Mouse (Mus musculus) lung, embryonic 14.5 days (tissue): Measurements from ENCODE around the gene Dcaf8. TPM values are rescaled to one million over a fixed set of nuclear protein-coding genes. Genes with fewer than 3 reads are reported as not detected.

Experiments used
- ATAC-seq: fragments of 200-750 bp; cut with Nextera tagmentation; 2 replicates; pipeline ENCODE4 v1.8.0; 2017; ENCODE audit warnings: mild to moderate bottlenecking, moderate TSS enrichment, moderate library complexity; ENCODE audit not compliant: insufficient read depth
- DNase-seq: peaks from one replicate; pipeline ENCODE4 v3.0.0-alpha.2; 2015
- H3K27ac ChIP-seq: fragments of 300-500 bp; sonication (generic); 2 replicates; pipeline ENCODE4 v1.5.1; 2014; ENCODE audit warnings: low read depth, mild to moderate bottlenecking, moderate library complexity
- H3K27me3 ChIP-seq: fragments of 300-500 bp; sonication (generic); 2 replicates; pipeline ENCODE4 v1.6.1; 2014; ENCODE audit warnings: low read length, control low read depth; ENCODE audit not compliant: insufficient read depth
- H3K36me3 ChIP-seq: fragments of 300-500 bp; sonication (generic); 2 replicates; pipeline ENCODE4 v1.6.1; 2014; ENCODE audit warnings: control low read depth; ENCODE audit not compliant: insufficient read depth
- H3K4me1 ChIP-seq: fragments of 300-500 bp; sonication (generic); 2 replicates; pipeline ENCODE4 v1.6.1; 2014; ENCODE audit warnings: antibody characterized with exemption, control low read depth; ENCODE audit not compliant: insufficient read depth
- H3K4me2 ChIP-seq: fragments of 300-500 bp; sonication (generic); 2 replicates; pipeline ENCODE4 v1.6.1; 2014; ENCODE audit warnings: mild to moderate bottlenecking
- H3K4me3 ChIP-seq: fragments of 300-500 bp; sonication (generic); 2 replicates; pipeline ENCODE4 v1.5.1; 2014; ENCODE audit warnings: low read depth, low read length
- H3K9ac ChIP-seq: fragments of 300-500 bp; sonication (generic); 2 replicates; pipeline ENCODE4 v1.6.1; 2014
- H3K9me3 ChIP-seq: fragments of 300-500 bp; sonication (generic); 2 replicates; pipeline ENCODE4 v1.6.1; 2016; ENCODE audit warnings: low read depth, low read length, control low read depth
- CTCF ChIP-seq: IDR thresholded peaks from 2 replicates; pipeline ENCODE4 v1.5.1; 2016; ENCODE audit warnings: antibody characterized with exemption, low read depth
- WGBS: fragments of 180-500 bp; shearing (Covaris S2); extraction: QIAGEN DNeasy Blood & Tissue Kit; methylation state at CpG from one replicate; pipeline ENCODE4 v1.1.7; 2014; 5-methylcytosine and 5-hydroxymethylcytosine counted together
- polyA plus RNA-seq: library from polyadenylated mRNA; unstranded; fragments of >200 nt; fragmentation: Nextera tagmentation; extraction: Ambion mirVana; gene quantifications from 2 replicates; pipeline ENCODE4 v1.2.1, GENCODE M21; 2014

The Dcaf8 gene
- polyA plus RNA-seq, 1 experiment from 2014 or later = 111 TPM

DNA sequence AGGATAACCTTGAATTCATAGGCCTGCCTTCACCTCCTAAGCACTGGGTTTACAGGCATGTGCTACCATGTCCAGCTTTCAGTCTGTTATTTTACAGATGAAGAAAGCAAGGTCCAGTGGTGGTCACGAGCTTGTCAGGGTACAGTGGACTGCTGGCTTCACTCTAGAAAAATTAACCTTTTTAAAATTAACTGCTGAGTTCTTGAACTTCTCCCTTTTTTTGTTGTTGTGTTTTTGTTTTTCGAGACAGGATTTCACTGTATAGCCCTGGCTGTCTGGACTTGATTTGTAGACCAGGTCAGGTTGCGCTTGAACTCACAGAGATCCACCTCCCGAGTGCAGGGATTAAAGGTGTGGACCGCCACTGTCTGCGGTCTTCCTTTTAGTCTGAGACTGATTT is 15.1 kb downstream of the Dcaf8 start:
- no peaks in the 10 kb centered on the region for H3K27me3 ChIP-seq
- H3K36me3 ChIP-seq = peaks cover 46% of the 10 kb centered on the region
- no peaks in the 10 kb centered on the region for H3K4me1 ChIP-seq
- no peak overlapping the region for H3K27ac ChIP-seq
- H3K9me3 ChIP-seq = no peaks in the 10 kb centered on the region
- ATAC-seq (no peak), DNase-seq (no peak)
- WGBS = 84% methylated on average over 6 of the region's 6 CpGs
- no peak overlapping the region for H3K4me2 ChIP-seq
- H3K9ac ChIP-seq = no peak overlapping the region
- TF ChIP-seq CTCF = no peak
- no peak overlapping the region for H3K4me3 ChIP-seq

DNA sequence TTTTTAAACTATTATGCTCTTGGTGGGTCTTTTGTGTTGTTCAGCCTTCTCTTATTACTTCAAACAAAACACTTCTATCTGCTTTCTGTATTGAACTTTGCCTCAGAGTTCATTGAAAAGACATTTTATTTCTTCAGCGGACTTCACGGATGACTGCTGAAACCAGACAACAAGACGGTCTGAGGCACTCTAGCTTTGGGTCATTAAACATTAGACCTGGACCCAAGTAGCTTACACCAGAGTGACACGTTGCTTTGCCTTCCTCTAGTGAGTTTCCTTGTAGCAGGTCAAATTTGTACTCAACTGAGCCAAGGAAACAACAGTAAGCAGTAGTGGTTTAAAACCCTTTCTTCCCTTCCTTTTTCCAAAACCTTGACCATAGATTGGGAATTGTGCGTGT is 20.0 kb downstream of the Dcaf8 start:
- Histone ChIP-seq H3K4me2 (no peak overlapping the region), H3K9ac (no peak overlapping the region), H3K27me3 (no peaks in the 10 kb centered on the region), H3K4me1 (no peaks in the 10 kb centered on the region), H3K36me3 (peaks cover 83% of the 10 kb centered on the region), H3K4me3 (no peak overlapping the region), H3K9me3 (no peaks in the 10 kb centered on the region), H3K27ac (no peak overlapping the region)
- no peak for DNase-seq
- 84% methylated on average over 5 of the region's 5 CpGs for WGBS
- no peak for TF ChIP-seq CTCF
- no peak for ATAC-seq

DNA sequence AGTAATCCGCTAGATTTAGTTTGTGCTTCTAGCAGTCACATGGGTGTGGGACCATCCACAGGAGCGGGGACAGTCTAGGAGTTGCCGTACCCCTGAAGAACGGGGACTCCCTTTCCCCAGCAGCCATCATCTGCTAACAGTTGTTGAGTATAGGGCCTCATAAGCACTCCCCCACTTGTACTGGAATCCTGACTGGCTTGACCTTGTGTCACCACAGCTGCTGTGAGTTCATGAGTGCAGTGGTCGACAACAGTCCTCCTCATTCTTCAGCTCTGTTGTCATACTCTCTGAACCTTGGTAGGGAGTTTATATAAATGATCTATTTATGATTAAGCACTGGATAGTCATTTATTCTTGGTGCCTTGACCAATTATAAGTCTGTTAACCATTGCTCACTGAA is 21.9 kb downstream of the Dcaf8 start:
- H3K9ac ChIP-seq = no peak overlapping the region
- H3K27me3 ChIP-seq = no peaks in the 10 kb centered on the region
- peaks cover 90% of the 10 kb centered on the region for H3K36me3 ChIP-seq
- H3K4me2 ChIP-seq = no peak overlapping the region
- no peak overlapping the region for H3K27ac ChIP-seq
- 95% methylated on average over 5 of the region's 5 CpGs for WGBS
- H3K9me3 ChIP-seq = no peaks in the 10 kb centered on the region
- no peak overlapping the region for H3K4me3 ChIP-seq
- TF ChIP-seq CTCF = no peak
- no peak for ATAC-seq
- no peak for DNase-seq
- no peaks in the 10 kb centered on the region for H3K4me1 ChIP-seq

DNA sequence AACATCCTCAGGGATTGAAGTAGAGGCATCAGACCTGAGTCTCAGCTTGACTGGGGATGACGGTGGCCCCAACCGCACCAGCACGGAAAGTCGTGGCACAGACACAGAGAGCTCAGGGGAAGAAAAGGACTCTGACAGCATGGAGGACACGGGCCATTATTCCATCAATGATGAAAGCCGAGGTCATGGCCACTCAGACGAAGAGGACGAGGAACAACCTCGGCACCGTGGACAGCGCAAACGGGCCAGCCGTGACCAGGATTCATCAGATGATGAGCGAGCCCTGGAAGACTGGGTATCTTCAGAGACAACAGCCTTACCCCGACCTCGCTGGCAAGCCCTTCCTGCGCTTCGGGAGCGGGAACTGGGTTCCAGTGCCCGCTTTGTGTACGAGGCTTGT is 24.5 kb downstream of the Dcaf8 start:
- no peak for TF ChIP-seq CTCF
- H3K4me1 ChIP-seq = no peaks in the 10 kb centered on the region
- 93% methylated on average over 21 of the region's 21 CpGs for WGBS
- H3K27me3 ChIP-seq = no peaks in the 10 kb centered on the region
- no peaks in the 10 kb centered on the region for H3K9me3 ChIP-seq
- H3K4me2 ChIP-seq = no peak overlapping the region
- ATAC-seq = no peak
- DNase-seq = no peak
- no peak overlapping the region for H3K4me3 ChIP-seq
- no peak overlapping the region for H3K27ac ChIP-seq
- no peak overlapping the region for H3K9ac ChIP-seq
- peaks cover 89% of the 10 kb centered on the region for H3K36me3 ChIP-seq

DNA sequence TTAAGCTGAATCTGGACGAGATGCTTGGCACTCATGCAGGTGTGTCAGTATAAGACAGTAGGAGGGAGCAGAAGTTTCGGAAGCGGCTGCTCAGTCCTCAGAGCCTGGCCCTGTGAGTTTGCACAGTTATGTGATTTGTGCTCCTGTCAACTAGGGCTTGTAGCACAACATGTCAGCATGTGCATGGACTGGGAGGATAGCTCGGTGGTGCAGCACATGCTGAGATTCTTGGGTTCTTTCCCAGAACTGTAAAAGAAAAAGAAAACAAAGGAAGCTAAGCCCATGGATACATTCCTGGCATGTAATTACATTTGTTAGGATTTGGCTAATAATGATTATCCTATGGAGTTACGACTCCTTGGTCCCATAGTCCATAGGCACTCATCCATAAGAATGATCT is 25.3 kb downstream of the Dcaf8 start:
- Histone ChIP-seq H3K4me1 (no peaks in the 10 kb centered on the region), H3K36me3 (peaks cover 89% of the 10 kb centered on the region), H3K9me3 (no peaks in the 10 kb centered on the region), H3K4me3 (no peak overlapping the region), H3K9ac (no peak overlapping the region), H3K27me3 (no peaks in the 10 kb centered on the region), H3K27ac (no peak overlapping the region), H3K4me2 (no peak overlapping the region)
- 79% methylated on average over 5 of the region's 5 CpGs for WGBS
- no peak for ATAC-seq
- no peak for DNase-seq
- TF ChIP-seq CTCF = no peak

DNA sequence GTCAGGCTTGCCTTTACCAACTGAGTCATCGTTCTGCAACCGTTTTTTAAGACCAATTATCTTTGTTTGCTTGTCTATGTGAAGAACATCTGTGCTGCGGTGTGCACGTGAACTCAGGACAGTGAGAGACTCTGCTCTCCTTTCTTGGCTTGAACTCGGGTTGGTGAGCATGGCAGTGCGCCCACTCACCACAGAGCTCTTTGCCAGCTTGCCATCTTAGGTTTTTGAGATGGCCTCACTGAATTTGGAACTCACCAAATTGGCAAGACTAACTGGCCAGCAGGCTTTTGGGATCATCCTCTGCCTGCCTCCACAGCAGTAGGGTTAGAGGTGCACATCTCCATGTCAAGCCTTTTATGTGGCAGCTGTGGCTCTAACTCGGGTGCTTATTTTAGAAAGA is 29.9 kb downstream of the Dcaf8 start:
- no peak for TF ChIP-seq CTCF
- Histone ChIP-seq H3K4me1 (no peaks in the 10 kb centered on the region), H3K27me3 (no peaks in the 10 kb centered on the region), H3K9ac (no peak overlapping the region), H3K27ac (no peak overlapping the region), H3K4me3 (no peak overlapping the region), H3K36me3 (peaks cover 89% of the 10 kb centered on the region), H3K4me2 (no peak overlapping the region), H3K9me3 (no peaks in the 10 kb centered on the region)
- WGBS = 88% methylated on average over 7 of the region's 7 CpGs
- no peak for ATAC-seq
- DNase-seq = no peak

DNA sequence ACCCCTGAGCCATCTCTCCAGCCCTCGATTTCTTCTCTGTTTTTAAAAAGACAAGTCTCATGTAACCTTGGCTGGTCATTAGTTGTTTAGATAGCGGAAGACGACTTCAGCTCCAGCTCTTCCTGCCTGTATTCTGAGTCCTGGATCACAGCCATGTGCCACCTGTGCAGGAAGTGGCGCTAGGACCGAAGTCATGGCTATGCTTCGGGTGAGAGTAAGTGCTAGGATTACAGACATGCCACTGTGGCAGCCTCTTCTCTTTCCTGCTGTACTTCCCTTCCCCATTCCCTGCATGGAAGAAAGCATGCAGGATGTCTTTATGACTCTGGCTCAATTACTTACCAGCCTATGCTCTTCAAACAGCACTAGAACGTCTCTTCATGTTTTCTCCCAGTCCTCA is 31.2 kb downstream of the Dcaf8 start:
- TF ChIP-seq CTCF = no peak
- WGBS = 58% methylated on average over 7 of the region's 7 CpGs
- Histone ChIP-seq H3K36me3 (peaks cover 81% of the 10 kb centered on the region), H3K4me2 (no peak overlapping the region), H3K4me3 (no peak overlapping the region), H3K4me1 (no peaks in the 10 kb centered on the region), H3K9me3 (no peaks in the 10 kb centered on the region), H3K9ac (no peak overlapping the region), H3K27ac (no peak overlapping the region), H3K27me3 (no peaks in the 10 kb centered on the region)
- DNase-seq = peak; percentile 62
- ATAC-seq = peak; percentile 68; the same call in 1 of the 2 replicates

DNA sequence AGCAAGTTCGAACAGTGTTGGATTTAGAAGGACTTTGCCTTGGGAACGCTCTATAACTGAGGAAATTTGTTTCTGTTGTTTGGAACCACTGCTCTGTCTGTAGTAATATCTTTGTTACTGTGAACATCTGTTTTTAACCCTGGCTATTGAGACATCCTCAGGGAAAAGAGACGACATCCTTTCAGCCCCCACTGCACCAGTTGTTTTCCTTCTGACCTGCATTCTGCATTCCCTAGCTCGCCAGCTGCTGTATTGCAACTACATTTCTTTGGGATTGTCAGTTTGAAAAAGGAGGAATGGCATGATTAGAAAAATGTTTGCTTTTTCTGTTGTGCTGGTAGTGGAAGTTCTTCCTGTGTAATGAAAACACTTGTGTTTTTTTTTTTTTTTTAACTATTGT is 33.0 kb downstream of the Dcaf8 start:
- H3K9me3 ChIP-seq = no peaks in the 10 kb centered on the region
- WGBS = 58% methylated on average over 4 of the region's 4 CpGs
- no peak overlapping the region for H3K9ac ChIP-seq
- H3K4me1 ChIP-seq = no peaks in the 10 kb centered on the region
- H3K4me3 ChIP-seq = no peak overlapping the region
- DNase-seq (no peak), ATAC-seq (no peak)
- H3K27ac ChIP-seq = no peak overlapping the region
- no peaks in the 10 kb centered on the region for H3K27me3 ChIP-seq
- peaks cover 76% of the 10 kb centered on the region for H3K36me3 ChIP-seq
- TF ChIP-seq CTCF = no peak
- no peak overlapping the region for H3K4me2 ChIP-seq
